Mouse (Mus musculus): ENCODE measurements around the gene Tpst1. TPM values are rescaled to one million over a fixed set of nuclear protein-coding genes. Genes with fewer than 3 reads are reported as not detected.

The Tpst1 gene
- total and polyA plus RNA-seq, 2 experiments, result 10.8 to 15.6 TPM

DNA sequence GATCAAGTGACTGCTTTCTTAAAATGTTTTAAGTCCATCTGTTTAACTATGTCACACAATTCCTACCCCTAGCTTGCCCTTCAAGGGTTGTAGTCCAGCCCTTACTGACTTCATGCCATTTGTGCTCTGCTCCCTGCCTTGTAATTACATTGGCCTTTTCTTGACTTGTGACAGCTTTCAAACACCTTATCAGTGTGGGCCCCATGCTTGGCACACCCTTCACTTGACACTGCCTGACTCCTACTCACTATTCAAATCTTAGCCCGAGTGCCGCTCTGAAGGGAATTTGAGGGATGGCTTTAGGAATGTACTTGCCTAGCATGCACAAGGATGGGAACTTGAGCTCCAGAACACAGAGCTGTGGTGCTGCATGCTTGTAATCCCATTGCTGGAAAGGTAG lies 24.7 kb downstream of the Tpst1 start:
- Histone ChIP-seq H3K4me1 (ENCODE audit: control insufficient read depth, insufficient read depth, low read length) (no peaks in the 10 kb centered on the region), H3K27me3 (ENCODE audit: control insufficient read depth, insufficient read depth, low read length) (no peaks in the 10 kb centered on the region), H3K36me3 (ENCODE audit: control insufficient read depth, insufficient read depth, low read length) (peaks cover 8% of the 10 kb centered on the region; the same call in 1 of the 2 replicates), H3K4me3 (ENCODE audit: insufficient read depth, low read depth, low read length) (no peak overlapping the region), H3K9ac (ENCODE audit: low read depth, low read length) (no peak overlapping the region), H3K27ac (replicated peaks; ENCODE audit: insufficient read depth, low read depth, low read length) (no peak overlapping the region), H3K79me2 (ENCODE audit: control insufficient read depth, insufficient read depth, low read length) (peaks cover 22% of the 10 kb centered on the region; the same call in 1 of the 2 replicates)
- DNase-seq (ENCODE audit: extremely low read depth, low read depth, low spot score), result no peak
- no peak for TF ChIP-seq CTCF (IDR thresholded peaks at IDR 0.05; ENCODE audit: low read depth, low read length)
- TF ChIP-seq POLR2A (IDR thresholded peaks at IDR 0.05; ENCODE audit: extremely low read depth, insufficient read depth, low read length), result no peak
- WGBS, result 70% methylated on average over 2 of the region's 2 CpGs

DNA sequence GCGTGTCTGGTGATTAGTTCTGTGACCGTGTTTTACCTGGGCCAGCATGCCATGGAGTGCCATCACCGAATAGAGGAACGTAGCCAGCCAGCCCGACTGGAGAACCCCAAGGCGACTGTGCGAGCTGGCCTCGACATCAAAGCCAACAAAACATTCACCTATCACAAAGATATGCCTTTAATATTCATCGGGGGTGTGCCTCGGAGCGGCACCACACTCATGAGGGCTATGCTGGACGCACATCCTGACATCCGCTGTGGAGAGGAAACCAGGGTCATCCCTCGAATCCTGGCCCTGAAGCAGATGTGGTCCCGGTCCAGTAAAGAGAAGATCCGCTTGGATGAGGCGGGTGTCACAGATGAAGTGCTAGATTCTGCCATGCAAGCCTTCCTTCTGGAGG lies 28.6 kb downstream of the Tpst1 start:
- Histone ChIP-seq H3K27me3 (ENCODE audit: control insufficient read depth, insufficient read depth, low read length) (no peaks in the 10 kb centered on the region), H3K4me3 (ENCODE audit: insufficient read depth, low read depth, low read length) (no peak overlapping the region), H3K27ac (replicated peaks; ENCODE audit: insufficient read depth, low read depth, low read length) (no peak overlapping the region), H3K36me3 (ENCODE audit: control insufficient read depth, insufficient read depth, low read length) (peaks cover 19% of the 10 kb centered on the region), H3K79me2 (ENCODE audit: control insufficient read depth, insufficient read depth, low read length) (peaks cover 13% of the 10 kb centered on the region; the same call in 1 of the 2 replicates), H3K4me1 (ENCODE audit: control insufficient read depth, insufficient read depth, low read length) (no peaks in the 10 kb centered on the region), H3K9ac (ENCODE audit: low read depth, low read length) (no peak overlapping the region)
- TF ChIP-seq CTCF (IDR thresholded peaks at IDR 0.05; ENCODE audit: low read depth, low read length) (no peak), POLR2A (IDR thresholded peaks at IDR 0.05; ENCODE audit: extremely low read depth, insufficient read depth, low read length) (no peak)
- 95% methylated on average over 17 of the region's 17 CpGs for WGBS
- no peak for DNase-seq (ENCODE audit: extremely low read depth, low read depth, low spot score)

DNA sequence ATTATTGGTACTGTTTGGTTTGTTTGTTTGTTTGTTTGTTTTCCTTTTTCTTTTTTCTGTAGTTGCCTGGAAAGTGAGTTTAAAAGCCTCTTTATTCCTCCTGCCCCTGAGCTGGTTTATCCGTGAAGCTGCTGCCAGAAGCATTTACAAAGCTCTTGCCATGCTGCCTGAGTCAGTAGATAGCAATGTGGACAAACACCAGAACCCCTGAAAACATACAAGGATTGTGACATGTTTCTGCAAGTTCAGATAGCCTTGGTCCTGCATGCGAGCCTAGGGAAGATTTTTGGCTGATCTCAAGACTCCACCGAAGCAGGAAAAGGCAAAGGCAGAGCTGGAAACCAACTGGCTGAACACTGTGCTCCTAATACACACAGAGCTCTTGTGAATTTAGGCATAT lies 36.2 kb downstream of the Tpst1 start:
- Histone ChIP-seq H3K4me3 (ENCODE audit: insufficient read depth, low read depth, low read length) (no peak overlapping the region), H3K27me3 (ENCODE audit: control insufficient read depth, insufficient read depth, low read length) (no peaks in the 10 kb centered on the region), H3K79me2 (ENCODE audit: control insufficient read depth, insufficient read depth, low read length) (no peaks in the 10 kb centered on the region; the same call in 1 of the 2 replicates), H3K27ac (replicated peaks; ENCODE audit: insufficient read depth, low read depth, low read length) (no peak overlapping the region), H3K9ac (ENCODE audit: low read depth, low read length) (no peak overlapping the region), H3K4me1 (ENCODE audit: control insufficient read depth, insufficient read depth, low read length) (no peaks in the 10 kb centered on the region), H3K36me3 (ENCODE audit: control insufficient read depth, insufficient read depth, low read length) (peaks cover 15% of the 10 kb centered on the region)
- no peak for TF ChIP-seq CTCF (IDR thresholded peaks at IDR 0.05; ENCODE audit: low read depth, low read length)
- no peak for TF ChIP-seq POLR2A (IDR thresholded peaks at IDR 0.05; ENCODE audit: extremely low read depth, insufficient read depth, low read length)
- peak; percentile 19 for DNase-seq (ENCODE audit: extremely low read depth, low read depth, low spot score)
- 82% methylated on average over 3 of the region's 3 CpGs for WGBS

DNA sequence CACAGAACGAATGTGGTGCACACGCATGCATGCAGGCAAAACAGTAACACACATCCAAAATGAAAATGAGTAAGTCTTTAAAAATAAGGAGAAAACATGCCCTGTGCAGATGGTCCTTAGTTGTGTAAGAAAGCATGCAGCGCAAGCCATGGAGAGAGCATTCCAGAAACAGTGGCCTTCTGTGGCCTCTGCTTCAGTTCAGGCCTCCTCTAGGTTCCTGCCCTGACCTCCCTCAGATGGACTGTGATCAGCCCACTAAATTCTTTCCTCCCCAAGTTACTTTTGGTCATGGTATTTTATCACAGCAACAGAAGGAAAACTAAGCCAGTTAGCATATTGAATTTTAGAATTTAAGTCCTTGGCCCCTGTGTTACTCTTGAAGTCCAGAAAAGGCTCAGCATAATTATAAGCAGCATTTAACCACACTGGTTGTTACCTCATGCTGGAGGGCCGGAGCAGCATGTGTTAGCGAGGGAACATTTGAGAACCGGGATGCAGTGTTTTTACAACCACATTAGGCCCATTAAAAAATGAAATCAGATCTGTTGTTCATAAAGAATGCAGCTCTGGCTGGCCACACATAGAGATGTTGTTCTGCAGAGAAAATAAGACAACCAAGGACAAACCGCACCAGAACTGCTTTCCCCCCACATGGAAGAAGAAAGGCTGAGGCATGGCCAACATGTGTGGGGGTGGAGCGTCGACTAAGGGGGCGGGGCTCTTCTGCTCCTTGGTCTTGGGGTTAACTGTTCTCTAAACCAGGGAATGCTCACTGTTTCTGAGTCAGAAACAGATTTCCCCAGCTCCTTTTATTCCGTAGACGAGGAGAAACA lies 37.7 kb downstream of the Tpst1 start:
- no peak overlapping the region; the same call in 1 of the 2 replicates for H3K27ac ChIP-seq (replicated peaks; ENCODE audit: insufficient read depth, low read depth, low read length)
- peaks cover 4% of the 10 kb centered on the region; the same call in 1 of the 2 replicates for H3K79me2 ChIP-seq (ENCODE audit: control insufficient read depth, insufficient read depth, low read length)
- H3K27me3 ChIP-seq (ENCODE audit: control insufficient read depth, insufficient read depth, low read length), result no peaks in the 10 kb centered on the region
- H3K9ac ChIP-seq (ENCODE audit: low read depth, low read length), result no peak overlapping the region
- TF ChIP-seq CTCF (IDR thresholded peaks at IDR 0.05; ENCODE audit: low read depth, low read length) (no peak), POLR2A (IDR thresholded peaks at IDR 0.05; ENCODE audit: extremely low read depth, insufficient read depth, low read length) (no peak)
- DNase-seq (ENCODE audit: extremely low read depth, low read depth, low spot score), result peak; percentile 14
- WGBS, result 87% methylated on average over 12 of the region's 12 CpGs
- H3K36me3 ChIP-seq (ENCODE audit: control insufficient read depth, insufficient read depth, low read length), result peaks cover 20% of the 10 kb centered on the region
- no peak overlapping the region for H3K4me3 ChIP-seq (ENCODE audit: insufficient read depth, low read depth, low read length)
- H3K4me1 ChIP-seq (ENCODE audit: control insufficient read depth, insufficient read depth, low read length), result no peaks in the 10 kb centered on the region

DNA sequence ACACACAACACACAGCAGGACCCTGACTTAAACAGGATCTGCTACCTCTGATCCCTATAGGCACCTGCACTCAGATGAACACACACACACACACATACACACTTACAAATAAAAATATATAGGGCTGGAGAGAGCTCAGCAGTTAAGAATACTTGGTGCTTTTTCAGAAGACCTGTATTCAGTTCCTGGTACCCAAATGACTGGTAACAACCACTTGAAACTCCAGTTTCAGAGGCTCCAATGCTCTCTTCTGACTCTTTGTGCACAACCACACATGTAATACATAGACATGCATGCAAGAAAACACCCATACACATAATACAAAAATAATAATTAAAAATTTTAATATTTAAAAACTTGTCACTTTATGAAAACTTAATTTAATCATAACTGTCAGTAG lies 39.5 kb downstream of the Tpst1 start:
- Histone ChIP-seq H3K36me3 (ENCODE audit: control insufficient read depth, insufficient read depth, low read length) (peaks cover 22% of the 10 kb centered on the region), H3K27me3 (ENCODE audit: control insufficient read depth, insufficient read depth, low read length) (no peaks in the 10 kb centered on the region), H3K4me1 (ENCODE audit: control insufficient read depth, insufficient read depth, low read length) (no peaks in the 10 kb centered on the region), H3K4me3 (ENCODE audit: insufficient read depth, low read depth, low read length) (no peak overlapping the region), H3K27ac (replicated peaks; ENCODE audit: insufficient read depth, low read depth, low read length) (no peak overlapping the region), H3K9ac (ENCODE audit: low read depth, low read length) (no peak overlapping the region), H3K79me2 (ENCODE audit: control insufficient read depth, insufficient read depth, low read length) (peaks cover 8% of the 10 kb centered on the region; the same call in 1 of the 2 replicates)
- DNase-seq (ENCODE audit: extremely low read depth, low read depth, low spot score), result no peak
- TF ChIP-seq CTCF (IDR thresholded peaks at IDR 0.05; ENCODE audit: low read depth, low read length), result no peak
- TF ChIP-seq POLR2A (IDR thresholded peaks at IDR 0.05; ENCODE audit: extremely low read depth, insufficient read depth, low read length), result no peak

DNA sequence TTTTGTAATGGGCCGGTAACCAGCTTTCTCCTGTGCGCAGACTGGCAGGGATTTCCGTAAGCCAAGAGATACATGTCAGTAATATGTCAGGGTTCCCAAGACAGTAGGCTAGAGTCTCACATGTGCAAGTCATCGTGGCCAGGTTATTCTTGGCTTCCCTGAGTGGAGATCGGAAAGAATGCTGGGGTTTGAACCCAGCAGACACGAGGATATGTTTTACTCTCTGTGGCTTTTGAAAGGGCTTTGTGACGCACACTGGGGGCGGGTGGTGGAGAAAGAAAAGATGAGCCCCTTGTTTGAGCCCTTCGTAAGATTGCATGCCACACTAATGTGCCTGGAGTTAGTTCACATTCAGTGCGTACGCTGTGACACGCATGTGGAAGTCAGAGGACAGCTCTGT lies 43.0 kb downstream of the Tpst1 start:
- 95% methylated on average over 12 of the region's 12 CpGs for WGBS
- H3K27ac ChIP-seq (replicated peaks; ENCODE audit: insufficient read depth, low read depth, low read length), result no peak overlapping the region
- no peaks in the 10 kb centered on the region for H3K27me3 ChIP-seq (ENCODE audit: control insufficient read depth, insufficient read depth, low read length)
- H3K9ac ChIP-seq (ENCODE audit: low read depth, low read length), result no peak overlapping the region
- H3K36me3 ChIP-seq (ENCODE audit: control insufficient read depth, insufficient read depth, low read length), result peaks cover 14% of the 10 kb centered on the region
- no peak overlapping the region for H3K4me3 ChIP-seq (ENCODE audit: insufficient read depth, low read depth, low read length)
- no peak for TF ChIP-seq CTCF (IDR thresholded peaks at IDR 0.05; ENCODE audit: low read depth, low read length)
- no peak for TF ChIP-seq POLR2A (IDR thresholded peaks at IDR 0.05; ENCODE audit: extremely low read depth, insufficient read depth, low read length)
- DNase-seq (ENCODE audit: extremely low read depth, low read depth, low spot score), result no peak
- H3K79me2 ChIP-seq (ENCODE audit: control insufficient read depth, insufficient read depth, low read length), result peaks cover 8% of the 10 kb centered on the region; the same call in 1 of the 2 replicates
- no peaks in the 10 kb centered on the region for H3K4me1 ChIP-seq (ENCODE audit: control insufficient read depth, insufficient read depth, low read length)
